Mouse (Mus musculus): ENCODE results near the gene Nes. TPM values are rescaled to one million over a fixed set of nuclear protein-coding genes. Genes with fewer than 3 reads are reported as not detected.
A peak's percentile ranks its signal among the peaks of the same experiment; 100 is the strongest.

Nes gene
- polyA plus RNA-seq, 1 experiment from 2014 or later, result 27.1 TPM

GRCm38 (mm10) chr3:87987633-87988032 lies 16.8 kb downstream of the Nes start:
- Histone ChIP-seq H3K4me1 (ENCODE audit: insufficient read depth) (peaks cover 34% of the 10 kb centered on the region), H3K27me3 (ENCODE audit: insufficient read depth, low read length) (peaks cover 32% of the 10 kb centered on the region), H3K36me3 (ENCODE audit: insufficient read depth) (no peaks in the 10 kb centered on the region), H3K4me2 (peak overlapping the region; percentile 71), H3K9me3 (ENCODE audit: low read depth, low read length) (no peaks in the 10 kb centered on the region), H3K27ac (ENCODE audit: low read depth) (no peak overlapping the region), H3K9ac (peak overlapping the region; percentile 24), H3K4me3 (ENCODE audit: low read depth, low read length) (peak overlapping the region; percentile 30)
- WGBS, result 0% methylated on average over 15 of the region's 15 CpGs
- peak; percentile 30 for TF ChIP-seq CTCF (IDR thresholded peaks at IDR 0.05; ENCODE audit: low read depth)
- peak; percentile 31 for ATAC-seq (ENCODE audit: insufficient read depth)
- DNase-seq, result peak; percentile 89

DNA sequence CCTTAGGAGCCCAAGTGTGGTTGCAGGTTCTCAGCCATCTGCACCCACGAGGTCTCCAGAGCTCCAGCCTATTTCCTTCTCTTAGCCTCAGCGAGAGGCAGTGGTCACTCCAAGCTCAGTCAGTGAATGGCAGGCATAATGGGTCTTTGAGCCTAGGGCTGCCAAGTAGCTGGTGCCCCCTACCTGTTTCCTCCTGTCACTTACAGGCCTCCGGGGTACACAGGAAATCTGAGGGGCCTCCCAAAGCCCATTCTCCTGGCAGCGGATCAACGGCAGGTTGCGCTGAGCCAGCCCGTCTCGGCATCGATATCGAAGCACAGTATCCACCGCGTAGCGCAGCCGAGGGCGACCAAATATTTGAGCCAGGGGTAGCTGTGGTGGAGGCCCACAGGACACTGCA lies 17.2 kb downstream of the Nes start:
- H3K9ac ChIP-seq, result peak overlapping the region; percentile 24
- DNase-seq (no peak), ATAC-seq (ENCODE audit: insufficient read depth) (peak; percentile 1; the same call in 1 of the 2 replicates)
- peak overlapping the region; percentile 71 for H3K4me2 ChIP-seq
- 8% methylated on average over 15 of the region's 15 CpGs for WGBS
- H3K27ac ChIP-seq (ENCODE audit: low read depth), result no peak overlapping the region
- H3K9me3 ChIP-seq (ENCODE audit: low read depth, low read length), result no peaks in the 10 kb centered on the region
- H3K4me1 ChIP-seq (ENCODE audit: insufficient read depth), result peaks cover 30% of the 10 kb centered on the region
- H3K36me3 ChIP-seq (ENCODE audit: insufficient read depth), result no peaks in the 10 kb centered on the region
- peaks cover 36% of the 10 kb centered on the region for H3K27me3 ChIP-seq (ENCODE audit: insufficient read depth, low read length)
- peak overlapping the region; percentile 30 for H3K4me3 ChIP-seq (ENCODE audit: low read depth, low read length)
- TF ChIP-seq CTCF (IDR thresholded peaks at IDR 0.05; ENCODE audit: low read depth), result peak; percentile 31

DNA sequence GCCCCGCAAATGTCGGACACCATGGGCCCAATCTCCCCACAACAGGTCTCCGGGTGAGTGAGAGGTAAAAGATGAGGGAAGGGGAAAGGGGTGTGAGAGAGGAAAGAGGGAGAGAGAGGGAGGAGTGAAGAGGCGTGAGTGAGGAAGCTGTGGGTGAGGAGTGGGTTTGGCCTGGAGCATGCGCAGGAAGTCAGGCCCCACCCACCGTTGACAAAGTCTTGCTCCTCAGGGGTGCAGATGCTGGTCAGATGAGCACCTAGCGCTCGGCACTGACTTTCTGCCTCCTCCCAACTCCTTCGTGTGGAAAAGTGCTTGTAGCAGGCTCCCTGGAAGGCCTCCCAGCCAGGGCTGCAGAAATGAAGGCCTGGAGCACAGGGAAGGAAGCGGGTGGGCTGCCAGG lies 19.1 kb downstream of the Nes start:
- Histone ChIP-seq H3K9me3 (ENCODE audit: low read depth, low read length) (no peaks in the 10 kb centered on the region), H3K9ac (no peak overlapping the region), H3K27me3 (ENCODE audit: insufficient read depth, low read length) (peaks cover 52% of the 10 kb centered on the region), H3K36me3 (ENCODE audit: insufficient read depth) (no peaks in the 10 kb centered on the region), H3K4me3 (ENCODE audit: low read depth, low read length) (no peak overlapping the region), H3K4me1 (ENCODE audit: insufficient read depth) (peaks cover 15% of the 10 kb centered on the region), H3K4me2 (no peak overlapping the region), H3K27ac (ENCODE audit: low read depth) (no peak overlapping the region)
- WGBS, result 25% methylated on average over 10 of the region's 10 CpGs
- no peak for ATAC-seq (ENCODE audit: insufficient read depth)
- no peak for DNase-seq
- no peak for TF ChIP-seq CTCF (IDR thresholded peaks at IDR 0.05; ENCODE audit: low read depth)

GRCm38 (mm10) chr3:87993436-87993835 lies 22.6 kb downstream of the Nes start:
- no peaks in the 10 kb centered on the region for H3K36me3 ChIP-seq (ENCODE audit: insufficient read depth)
- TF ChIP-seq CTCF (IDR thresholded peaks at IDR 0.05; ENCODE audit: low read depth), result no peak
- peak; percentile 82 for DNase-seq

DNA sequence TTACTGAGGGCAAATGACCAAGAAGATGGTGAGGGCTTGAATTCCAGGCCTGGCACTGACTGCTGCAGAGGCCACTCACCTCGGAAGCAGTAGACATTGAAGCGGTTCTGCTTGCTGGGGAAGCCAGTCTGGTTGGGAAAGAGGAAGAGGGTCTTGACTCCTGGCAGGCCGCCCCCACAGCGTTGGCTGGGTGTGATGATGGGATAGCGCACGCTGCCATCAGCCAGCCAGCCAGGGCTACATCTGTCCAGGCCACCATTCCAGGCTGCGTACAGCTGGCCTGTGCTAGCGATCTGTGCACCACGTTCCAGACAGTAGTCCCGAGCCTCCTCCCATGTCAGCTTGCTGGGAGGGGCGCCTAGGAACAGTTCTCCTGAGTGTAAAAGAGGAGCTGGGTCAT lies 24.5 kb downstream of the Nes start:
- DNase-seq (no peak), ATAC-seq (ENCODE audit: insufficient read depth) (no peak)
- Histone ChIP-seq H3K9me3 (ENCODE audit: low read depth, low read length) (no peaks in the 10 kb centered on the region), H3K9ac (no peak overlapping the region), H3K4me1 (ENCODE audit: insufficient read depth) (no peaks in the 10 kb centered on the region), H3K4me3 (ENCODE audit: low read depth, low read length) (no peak overlapping the region), H3K27me3 (ENCODE audit: insufficient read depth, low read length) (peaks cover 88% of the 10 kb centered on the region), H3K36me3 (ENCODE audit: insufficient read depth) (no peaks in the 10 kb centered on the region), H3K4me2 (no peak overlapping the region), H3K27ac (ENCODE audit: low read depth) (no peak overlapping the region)
- TF ChIP-seq CTCF (IDR thresholded peaks at IDR 0.05; ENCODE audit: low read depth), result no peak
- WGBS, result 23% methylated on average over 11 of the region's 11 CpGs

More at GRCm38 (mm10) chr3:87993436-87993835, 22.6 kb downstream of the Nes start:
- Histone ChIP-seq H3K27ac (ENCODE audit: low read depth) (no peak overlapping the region), H3K9me3 (ENCODE audit: low read depth, low read length) (no peaks in the 10 kb centered on the region), H3K4me2 (no peak overlapping the region), H3K4me3 (ENCODE audit: low read depth, low read length) (no peak overlapping the region), H3K27me3 (ENCODE audit: insufficient read depth, low read length) (peaks cover 86% of the 10 kb centered on the region), H3K4me1 (ENCODE audit: insufficient read depth) (no peaks in the 10 kb centered on the region), H3K9ac (no peak overlapping the region)
- no peak for ATAC-seq (ENCODE audit: insufficient read depth)
- WGBS, result 3% methylated on average over 5 of the region's 6 CpGs

GRCm38 (mm10) chr3:87996401-87996800 lies 25.5 kb downstream of the Nes start:
- Histone ChIP-seq H3K4me1 (ENCODE audit: insufficient read depth) (no peaks in the 10 kb centered on the region), H3K27ac (ENCODE audit: low read depth) (no peak overlapping the region), H3K9ac (no peak overlapping the region), H3K4me2 (peak overlapping the region; percentile 58; the same call in 1 of the 2 replicates), H3K27me3 (ENCODE audit: insufficient read depth, low read length) (peaks cover 89% of the 10 kb centered on the region), H3K36me3 (ENCODE audit: insufficient read depth) (no peaks in the 10 kb centered on the region), H3K9me3 (ENCODE audit: low read depth, low read length) (no peaks in the 10 kb centered on the region), H3K4me3 (ENCODE audit: low read depth, low read length) (no peak overlapping the region; the same call in 1 of the 2 replicates)
- ATAC-seq (ENCODE audit: insufficient read depth) (no peak), DNase-seq (no peak)
- TF ChIP-seq CTCF (IDR thresholded peaks at IDR 0.05; ENCODE audit: low read depth), result no peak
- 3% methylated on average over 15 of the region's 15 CpGs for WGBS

GRCm38 (mm10) chr3:87996971-87997614 lies 26.2 kb downstream of the Nes start:
- Histone ChIP-seq H3K27me3 (ENCODE audit: insufficient read depth, low read length) (peaks cover 95% of the 10 kb centered on the region), H3K36me3 (ENCODE audit: insufficient read depth) (no peaks in the 10 kb centered on the region), H3K4me3 (ENCODE audit: low read depth, low read length) (peak overlapping the region; percentile 31), H3K27ac (ENCODE audit: low read depth) (no peak overlapping the region), H3K9ac (peak overlapping the region; percentile 6; the same call in 1 of the 2 replicates), H3K4me1 (ENCODE audit: insufficient read depth) (no peaks in the 10 kb centered on the region), H3K9me3 (ENCODE audit: low read depth, low read length) (no peaks in the 10 kb centered on the region), H3K4me2 (peak overlapping the region; percentile 58)
- TF ChIP-seq CTCF (IDR thresholded peaks at IDR 0.05; ENCODE audit: low read depth), result no peak
- whole genome bisulfite sequencing, result under 1% methylated on average over 49 of the region's 49 CpGs
- ATAC-seq (ENCODE audit: insufficient read depth) (peak; percentile 53), DNase-seq (peak; percentile 65)

All from lung, embryonic 14.5 days (tissue).